Mouse (Mus musculus) embryonic facial prominence, embryonic 15.5 days (tissue): ENCODE results near the gene Kiz. TPM values are rescaled to one million over a fixed set of nuclear protein-coding genes. Genes with fewer than 3 reads are reported as not detected.

Experiments used
- ATAC-seq: fragments of 200-750 bp; cut with Nextera tagmentation; 2 replicates; pipeline ENCODE4 v1.8.0; 2017; ENCODE audit warnings: low read depth, moderate TSS enrichment; ENCODE audit not compliant: insufficient number of reproducible peaks, low FRiP score, low TSS enrichment
- H3K27ac ChIP-seq: fragments of 300-500 bp; sonication (generic); replicated peaks from 2 replicates; pipeline ENCODE4 v1.5.1; 2015; ENCODE audit warnings: mild to moderate bottlenecking, inconsistent platforms
- H3K27me3 ChIP-seq: fragments of 300-500 bp; sonication (generic); 2 replicates; pipeline ENCODE4 v1.6.1; 2015; ENCODE audit warnings: inconsistent platforms
- H3K36me3 ChIP-seq: fragments of 300-500 bp; sonication (generic); 2 replicates; pipeline ENCODE4 v1.6.1; 2015; ENCODE audit warnings: mild to moderate bottlenecking, inconsistent platforms
- H3K4me1 ChIP-seq: fragments of 300-500 bp; sonication (generic); 2 replicates; pipeline ENCODE4 v1.6.1; 2015; ENCODE audit warnings: inconsistent platforms
- H3K4me2 ChIP-seq: fragments of 300-500 bp; sonication (generic); replicated peaks from 2 replicates; pipeline ENCODE4 v1.6.1; 2015; ENCODE audit warnings: mild to moderate bottlenecking, inconsistent platforms
- H3K4me3 ChIP-seq: fragments of 300-500 bp; sonication (generic); replicated peaks from 2 replicates; pipeline ENCODE4 v1.5.1; 2015; ENCODE audit warnings: mild to moderate bottlenecking, inconsistent platforms
- H3K9ac ChIP-seq: fragments of 300-500 bp; sonication (generic); 2 replicates; pipeline ENCODE4 v1.6.1; 2015; ENCODE audit warnings: inconsistent platforms
- H3K9me3 ChIP-seq: fragments of 300-500 bp; sonication (generic); replicated peaks from 2 replicates; pipeline ENCODE4 v1.6.1; 2016; ENCODE audit warnings: inconsistent platforms
- WGBS: fragments of 180-500 bp; shearing (Covaris S2); methylation state at CpG from one replicate; pipeline ENCODE4 v1.1.7; 2015; 5-methylcytosine and 5-hydroxymethylcytosine counted together
- polyA plus RNA-seq: library from polyadenylated mRNA; unstranded; fragments of >200 nt; fragmentation: Nextera tagmentation; extraction: Ambion mirVana; gene quantifications from 2 replicates; pipeline ENCODE4 v1.2.1, GENCODE M21; 2015

Kiz gene
- 31.3 and 32.8 TPM in 2 replicates for polyA plus RNA-seq

GRCm38 (mm10) chr2:146855599-146856039 lies at the start of gene Kiz:
Gene Kiz, plus strand, starts transcription at chr2:146855864.
- Histone ChIP-seq H3K9me3 (no peaks in the 10 kb centered on the region), H3K4me1 (0 out of 2 replicates have a peak, but pooled peaks cover 7% of the 10 kb centered on the region), H3K4me3 (peak within 1 kb of the TSS; percentile 96), H3K36me3 (no peaks in the 10 kb centered on the region), H3K27me3 (no peaks in the 10 kb centered on the region), H3K27ac (peak within 1 kb of the TSS; percentile 68), H3K9ac (peak within 1 kb of the TSS; percentile 66), H3K4me2 (peak within 1 kb of the TSS; percentile 61)
- peak; percentile 99 for ATAC-seq
- 1% methylated on average over 32 of the region's 32 CpGs for WGBS

- H3K9ac ChIP-seq: no peak overlapping the region
- H3K4me3 ChIP-seq: no peak overlapping the region
- H3K4me1 ChIP-seq: no peaks in the 10 kb centered on the region
- no peaks in the 10 kb centered on the region for H3K27me3 ChIP-seq
- WGBS: 84% methylated on average over 7 of the region's 7 CpGs
- H3K27ac ChIP-seq: no peak overlapping the region
- ATAC-seq: no peak
- no peak overlapping the region for H3K4me2 ChIP-seq
- H3K36me3 ChIP-seq: no peaks in the 10 kb centered on the region
- H3K9me3 ChIP-seq: no peaks in the 10 kb centered on the region
Observed at GRCm38 (mm10) chr2:146809706-146810256, 45.9 kb upstream of the Kiz start.

DNA sequence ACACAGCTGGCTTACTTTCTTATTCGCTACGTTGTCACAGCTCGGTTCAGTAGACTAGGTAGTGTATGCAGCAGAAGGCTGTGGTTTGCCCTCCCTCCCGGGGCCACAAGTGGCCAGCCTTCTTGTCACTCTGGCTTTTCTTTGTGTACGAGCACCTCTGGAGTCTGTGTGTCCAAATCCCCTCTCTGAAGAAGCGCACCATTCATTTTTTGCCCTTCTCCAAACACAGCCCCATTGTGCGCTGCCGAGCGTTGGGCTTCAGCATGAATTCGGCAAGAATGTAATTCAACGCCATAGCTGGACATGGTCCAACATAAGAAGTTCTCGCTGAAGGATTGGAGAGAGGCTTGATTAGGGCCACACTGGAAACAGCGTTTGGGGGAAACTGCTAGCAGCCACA lies 45.0 kb upstream of the Kiz start:
- H3K27ac ChIP-seq: no peak overlapping the region
- H3K9me3 ChIP-seq: no peaks in the 10 kb centered on the region
- H3K4me3 ChIP-seq: peak overlapping the region; percentile 21
- ATAC-seq: peak; percentile 75
- peak overlapping the region; percentile 44 for H3K4me2 ChIP-seq
- H3K9ac ChIP-seq: no peak overlapping the region
- no peaks in the 10 kb centered on the region for H3K36me3 ChIP-seq
- H3K27me3 ChIP-seq: no peaks in the 10 kb centered on the region
- no peaks in the 10 kb centered on the region for H3K4me1 ChIP-seq
- 21% methylated on average over 13 of the region's 13 CpGs for WGBS

- no peaks in the 10 kb centered on the region for H3K27me3 ChIP-seq
- H3K4me2 ChIP-seq: no peak overlapping the region
- no peaks in the 10 kb centered on the region for H3K36me3 ChIP-seq
- no peaks in the 10 kb centered on the region for H3K4me1 ChIP-seq
- no peak overlapping the region for H3K4me3 ChIP-seq
- no peak overlapping the region for H3K27ac ChIP-seq
- ATAC-seq: no peak
- H3K9me3 ChIP-seq: no peaks in the 10 kb centered on the region
- 55% methylated on average over 7 of the region's 7 CpGs for WGBS
- H3K9ac ChIP-seq: no peak overlapping the region
Observed at GRCm38 (mm10) chr2:146814978-146815377, 40.7 kb upstream of the Kiz start.

GRCm38 (mm10) chr2:146819065-146819464 lies 36.6 kb upstream of the Kiz start:
- H3K4me3 ChIP-seq: no peak overlapping the region
- H3K27me3 ChIP-seq: no peaks in the 10 kb centered on the region
- no peak overlapping the region for H3K27ac ChIP-seq
- no peaks in the 10 kb centered on the region for H3K9me3 ChIP-seq
- H3K9ac ChIP-seq: no peak overlapping the region
- WGBS: 54% methylated on average over 4 of the region's 4 CpGs
- H3K4me2 ChIP-seq: no peak overlapping the region
- ATAC-seq: no peak
- H3K36me3 ChIP-seq: no peaks in the 10 kb centered on the region
- H3K4me1 ChIP-seq: no peaks in the 10 kb centered on the region

DNA sequence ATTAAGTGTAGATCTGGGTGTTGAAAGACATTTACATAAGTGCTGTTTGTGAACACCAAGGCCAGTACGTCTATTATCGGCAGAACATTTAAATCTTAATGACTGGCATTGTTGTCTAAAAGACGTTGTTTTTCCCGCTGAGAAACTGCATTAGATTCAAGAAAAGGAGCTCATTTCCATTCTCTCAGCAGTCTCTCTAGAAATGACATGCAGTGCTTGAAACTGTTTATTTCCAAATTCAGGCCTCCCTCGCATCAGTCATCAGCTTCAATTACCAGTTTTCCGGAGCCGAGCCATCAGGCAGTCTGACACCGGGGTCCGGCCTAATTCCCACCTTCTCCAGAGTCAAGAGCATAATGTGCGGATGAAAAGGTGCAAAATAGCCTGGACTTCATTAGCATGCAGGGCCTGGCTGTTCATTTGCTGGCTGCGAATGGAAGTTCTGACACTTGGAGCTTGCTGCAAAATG lies 32.1 kb upstream of the Kiz start:
- Histone ChIP-seq H3K9me3 (no peaks in the 10 kb centered on the region), H3K36me3 (no peaks in the 10 kb centered on the region), H3K27me3 (peaks cover 11% of the 10 kb centered on the region), H3K27ac (no peak overlapping the region), H3K9ac (no peak overlapping the region), H3K4me3 (no peak overlapping the region), H3K4me1 (no peaks in the 10 kb centered on the region), H3K4me2 (no peak overlapping the region)
- ATAC-seq: no peak
- 48% methylated on average over 11 of the region's 11 CpGs for WGBS

GRCm38 (mm10) chr2:146824043-146824442 lies 31.6 kb upstream of the Kiz start:
- Histone ChIP-seq H3K27ac (no peak overlapping the region), H3K4me3 (no peak overlapping the region), H3K9me3 (no peaks in the 10 kb centered on the region), H3K4me1 (no peaks in the 10 kb centered on the region), H3K36me3 (no peaks in the 10 kb centered on the region), H3K4me2 (no peak overlapping the region), H3K9ac (no peak overlapping the region), H3K27me3 (peaks cover 14% of the 10 kb centered on the region)
- 40% methylated on average over 8 of the region's 8 CpGs for WGBS
- ATAC-seq: no peak

DNA sequence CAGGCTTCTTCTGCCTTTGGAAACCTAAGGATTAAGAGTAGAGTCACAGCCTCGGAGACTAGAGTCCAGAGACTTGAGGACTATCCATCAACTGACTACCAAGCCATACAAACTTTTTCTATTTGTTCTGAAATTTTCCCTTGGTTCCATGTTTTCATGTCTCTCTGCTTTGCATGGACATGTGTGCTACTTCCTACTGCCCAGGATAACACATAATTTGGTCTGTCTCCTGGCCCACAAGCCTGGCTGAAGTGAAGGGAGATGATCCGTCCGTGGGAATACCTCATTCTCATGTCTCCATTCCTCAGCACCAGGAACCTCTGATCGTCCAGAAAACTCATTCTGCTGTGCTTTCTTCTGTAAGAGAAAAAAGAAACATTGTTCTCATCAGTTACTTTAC lies 27.7 kb upstream of the Kiz start:
- no peak overlapping the region for H3K9ac ChIP-seq
- H3K9me3 ChIP-seq: no peaks in the 10 kb centered on the region
- no peak for ATAC-seq
- H3K4me1 ChIP-seq: no peaks in the 10 kb centered on the region
- no peak overlapping the region for H3K4me2 ChIP-seq
- H3K36me3 ChIP-seq: no peaks in the 10 kb centered on the region
- no peak overlapping the region for H3K4me3 ChIP-seq
- H3K27me3 ChIP-seq: peaks cover 44% of the 10 kb centered on the region
- H3K27ac ChIP-seq: no peak overlapping the region
- WGBS: 83% methylated on average over 4 of the region's 4 CpGs

DNA sequence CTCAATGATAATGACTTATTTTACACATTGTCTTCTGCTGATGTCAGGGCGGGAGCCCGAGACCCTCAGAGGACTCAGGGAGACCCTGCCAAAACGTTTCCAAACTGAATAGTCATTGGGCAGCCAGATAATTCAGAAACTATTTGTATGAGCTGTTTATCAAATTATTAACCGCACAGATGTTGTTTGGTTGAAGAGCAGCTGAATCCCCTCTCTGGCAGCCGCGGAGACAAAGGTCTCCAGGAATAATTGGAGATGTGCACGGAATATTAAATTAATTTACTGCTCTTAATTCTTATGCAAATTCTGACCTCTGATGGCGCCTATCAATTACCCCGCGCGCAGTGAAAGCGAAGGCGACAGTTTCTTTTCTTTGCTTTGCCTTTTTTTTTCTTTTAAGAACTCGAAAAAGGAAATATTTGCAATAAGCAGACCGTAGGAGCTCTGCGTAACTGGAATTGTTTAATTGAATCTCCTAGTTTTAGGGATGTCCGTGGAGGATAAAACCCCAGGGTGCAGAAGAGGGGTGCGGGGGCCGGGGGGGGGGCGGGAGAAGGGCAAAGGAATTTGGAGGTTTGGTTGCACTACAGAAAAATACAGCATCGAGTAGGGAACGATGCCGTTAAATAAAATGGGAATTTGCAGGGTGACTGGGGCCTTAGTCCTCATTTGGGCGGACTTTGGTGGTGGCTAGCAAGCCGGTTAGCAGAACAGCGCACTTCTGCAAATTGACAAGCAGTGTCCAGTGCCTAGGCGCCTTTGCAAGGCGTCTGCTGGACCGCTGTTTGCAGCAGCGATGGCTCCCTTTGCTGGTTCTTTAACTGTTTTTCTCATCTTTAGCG lies 22.2 kb upstream of the Kiz start:
- ATAC-seq: no peak
- 4% methylated on average over 31 of the region's 31 CpGs for WGBS
- Histone ChIP-seq H3K4me3 (no peak overlapping the region), H3K4me1 (peaks cover 16% of the 10 kb centered on the region), H3K9ac (no peak overlapping the region), H3K36me3 (no peaks in the 10 kb centered on the region), H3K9me3 (no peaks in the 10 kb centered on the region), H3K4me2 (no peak overlapping the region), H3K27ac (no peak overlapping the region), H3K27me3 (peaks cover 86% of the 10 kb centered on the region)

GRCm38 (mm10) chr2:146834064-146834313 lies 21.7 kb upstream of the Kiz start:
- H3K4me2 ChIP-seq: 0 out of 2 replicates have a peak overlapping the region, but pooled peaks have one; percentile 41
- no peaks in the 10 kb centered on the region for H3K36me3 ChIP-seq
- WGBS: under 1% methylated on average over 5 of the region's 5 CpGs
- H3K9ac ChIP-seq: no peak overlapping the region
- no peaks in the 10 kb centered on the region for H3K9me3 ChIP-seq
- H3K27me3 ChIP-seq: peaks cover 89% of the 10 kb centered on the region
- H3K4me3 ChIP-seq: no peak overlapping the region; the same call in 1 of the 2 replicates
- H3K4me1 ChIP-seq: peaks cover 16% of the 10 kb centered on the region
- no peak overlapping the region for H3K27ac ChIP-seq
- ATAC-seq: no peak

- Histone ChIP-seq H3K9me3 (no peaks in the 10 kb centered on the region), H3K27ac (no peak overlapping the region), H3K4me3 (peak overlapping the region; percentile 27), H3K9ac (no peak overlapping the region), H3K4me2 (peak overlapping the region; percentile 41), H3K4me1 (peaks cover 21% of the 10 kb centered on the region), H3K27me3 (peaks cover 91% of the 10 kb centered on the region), H3K36me3 (no peaks in the 10 kb centered on the region)
- ATAC-seq: peak; percentile 39; the same call in 1 of the 2 replicates
- WGBS: under 1% methylated on average over 63 of the region's 63 CpGs
Observed at GRCm38 (mm10) chr2:146834314-146835201, 21.1 kb upstream of the Kiz start.
